Mouse (Mus musculus) brain, embryonic 14.5 days (tissue): Measurements from ENCODE around the gene Fcgbp.
"Not testable (repeated sequence)": the region's sequence is repeated elsewhere in the genome, so short reads cannot be mapped to it uniquely, and the experiment has no call there.

Experiments
- CTCF ChIP-seq: fragments of 200-500 bp; IDR thresholded peaks from 2 replicates; pipeline ENCODE4 v1.5.1; 2012; ENCODE audit warnings: inconsistent platforms, mild to moderate bottlenecking, moderate library complexity, borderline replicate concordance; ENCODE audit not compliant: insufficient read depth, insufficient read length; ENCODE audit errors: extremely low read depth
- POLR2A ChIP-seq: fragments of 200-500 bp; IDR thresholded peaks from 2 replicates; pipeline ENCODE4 v1.6.1; 2012; ENCODE audit warnings: mild to moderate bottlenecking, inconsistent platforms, borderline replicate concordance; ENCODE audit not compliant: poor library complexity, insufficient read depth, insufficient read length, severe bottlenecking; ENCODE audit errors: extremely low read depth

DNA sequence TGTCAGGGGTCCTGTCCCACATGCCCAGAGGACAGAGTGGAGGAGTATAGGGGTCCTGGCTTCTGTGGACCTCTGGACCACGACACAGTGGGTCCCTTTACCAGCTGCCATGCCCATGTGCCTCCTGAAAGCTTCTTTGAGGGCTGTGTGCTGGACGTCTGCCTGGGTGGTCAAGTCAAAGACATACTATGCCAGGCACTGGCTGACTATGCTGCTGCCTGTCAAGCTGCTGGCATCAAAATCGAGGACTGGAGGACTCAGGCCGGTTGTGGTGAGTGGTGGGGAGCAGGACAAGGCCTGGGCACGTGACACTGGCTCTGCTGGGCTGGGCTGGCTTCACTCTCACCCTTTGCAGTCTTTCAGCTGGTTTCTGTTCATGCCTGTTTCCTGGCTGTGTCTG, 82.6 kb downstream of the Fcgbp start:
- not testable (repeated sequence) for TF ChIP-seq CTCF, POLR2A
